Mouse (Mus musculus): ENCODE measurements at regions not wholly inside any gene's neighbourhood (a gene's known extent, or its start where the extent isn't known, plus 50 kb on each side); places are given as distances from the start of the nearest gene placed in this dataset.

DNA sequence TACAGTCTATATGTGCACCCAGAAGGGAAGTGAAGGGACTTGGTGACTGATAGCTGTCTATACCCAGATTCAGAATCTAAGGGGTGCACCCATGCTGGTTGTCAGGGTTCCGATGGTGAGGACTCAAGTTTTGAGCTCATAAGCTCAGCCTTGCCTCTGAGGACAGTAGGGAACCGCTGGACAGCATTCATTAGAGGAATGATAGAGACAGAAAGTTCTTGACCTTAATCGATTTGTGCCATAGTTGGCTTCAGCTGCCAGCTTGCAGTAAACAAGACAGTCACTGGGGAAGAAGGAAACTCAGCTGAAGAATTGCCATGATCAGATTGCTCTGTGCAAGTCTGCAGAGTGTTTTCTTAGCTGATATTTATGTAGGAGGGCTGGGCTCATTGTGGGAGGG, 96.0 kb downstream of the Dmrta2 start:
- Histone ChIP-seq H3K4me1 (ENCODE audit: control insufficient read depth in 1 of 2, insufficient read depth in 2 of 2, low read length in 2 of 2) (no peaks in the 10 kb centered on the region), H3K36me3 (ENCODE audit: control insufficient read depth in 1 of 2, insufficient read depth in 2 of 2, low read length in 2 of 2) (no peaks in the 10 kb centered on the region), H3K27me3 (ENCODE audit: control insufficient read depth in 1 of 2, insufficient read depth in 2 of 2, low read length in 2 of 2) (no peaks in the 10 kb centered on the region), H3K27ac (ENCODE audit: control insufficient read depth, low read depth, low read length) (no peak overlapping the region), H3K9ac (ENCODE audit: control insufficient read depth, low read depth, low read length, poor library complexity, severe bottlenecking) (no peak overlapping the region), H3K4me3 (ENCODE audit: control insufficient read depth in 1 of 2, insufficient read depth in 1 of 2, low read depth in 2 of 2, low read length in 2 of 2) (no peak overlapping the region), H3K79me2 (ENCODE audit: control insufficient read depth, insufficient read depth, low read length, poor library complexity) (no peaks in the 10 kb centered on the region), H3K9me3 (replicated peaks; ENCODE audit: insufficient read depth, low read length) (no peaks in the 10 kb centered on the region)
- TF ChIP-seq SIN3A (IDR thresholded peaks at IDR 0.05; ENCODE audit: low read length) = no peak
- no peak for TF ChIP-seq ZNF384 (IDR thresholded peaks at IDR 0.05; ENCODE audit: low read depth, low read length)
- no peak for TF ChIP-seq MYB (IDR thresholded peaks at IDR 0.05; ENCODE audit: low read depth, low read length)
- TF ChIP-seq CTCF (IDR thresholded peaks at IDR 0.05 in 2 of 3, conservative IDR thresholded peaks at IDR 0.05 in 1 of 3; ENCODE audit: control insufficient read depth in 1 of 3, insufficient read depth in 1 of 3, low read depth in 2 of 3, low read length in 3 of 3, poor library complexity in 1 of 3, severe bottlenecking in 1 of 3) = no peak
- no peak for TF ChIP-seq HCFC1 (IDR thresholded peaks at IDR 0.05; ENCODE audit: low read depth, low read length)
- no peak for TF ChIP-seq USF1 (IDR thresholded peaks at IDR 0.05; ENCODE audit: low read depth, low read length)
- no peak for TF ChIP-seq ETS1 (IDR thresholded peaks at IDR 0.05; ENCODE audit: low read depth, low read length)
- DNase-seq (ENCODE audit: low read depth, low spot score) = no peak

DNA sequence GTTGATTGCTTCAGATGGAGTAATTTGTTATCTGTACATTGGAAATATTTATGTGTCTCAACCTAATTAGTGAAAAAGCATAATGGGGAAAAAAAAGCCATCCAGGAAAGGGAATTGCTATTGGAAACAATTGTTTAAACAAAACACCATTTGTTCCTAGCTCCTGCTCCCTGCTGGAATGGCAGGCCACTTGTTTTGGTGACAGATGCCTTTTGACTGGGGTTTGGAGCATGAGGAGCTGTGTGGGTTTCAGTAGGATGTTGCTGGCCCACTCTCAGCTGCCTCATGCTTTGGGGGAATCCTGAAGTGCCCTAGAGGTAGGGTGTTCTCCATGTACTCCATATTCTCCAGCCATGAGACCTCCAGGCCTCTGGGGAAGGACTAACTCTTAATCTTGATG, 105.5 kb downstream of the Dmrta2 start:
- Histone ChIP-seq H3K4me1 (ENCODE audit: control insufficient read depth in 1 of 2, insufficient read depth in 2 of 2, low read length in 2 of 2) (no peaks in the 10 kb centered on the region), H3K27ac (ENCODE audit: control insufficient read depth, low read depth, low read length) (no peak overlapping the region), H3K36me3 (ENCODE audit: control insufficient read depth in 1 of 2, insufficient read depth in 2 of 2, low read length in 2 of 2) (no peaks in the 10 kb centered on the region), H3K9ac (ENCODE audit: control insufficient read depth, low read depth, low read length, poor library complexity, severe bottlenecking) (no peak overlapping the region), H3K4me3 (ENCODE audit: control insufficient read depth in 1 of 2, insufficient read depth in 1 of 2, low read depth in 2 of 2, low read length in 2 of 2) (no peak overlapping the region), H3K27me3 (ENCODE audit: control insufficient read depth in 1 of 2, insufficient read depth in 2 of 2, low read length in 2 of 2) (no peaks in the 10 kb centered on the region; a peak in 1 of 4 replicates), H3K79me2 (ENCODE audit: control insufficient read depth, insufficient read depth, low read length, poor library complexity) (no peaks in the 10 kb centered on the region), H3K9me3 (replicated peaks; ENCODE audit: insufficient read depth, low read length) (no peaks in the 10 kb centered on the region)
- TF ChIP-seq USF1 (IDR thresholded peaks at IDR 0.05; ENCODE audit: low read depth, low read length) (no peak), GATA1 (IDR thresholded peaks at IDR 0.05; ENCODE audit: low read depth, low read length) (no peak), MEF2A (IDR thresholded peaks at IDR 0.05; ENCODE audit: extremely low read depth, insufficient replicate concordance, low read depth, low read length, poor library complexity, severe bottlenecking) (no peak), ZNF384 (IDR thresholded peaks at IDR 0.05; ENCODE audit: low read depth, low read length) (no peak), MAFK (IDR thresholded peaks at IDR 0.05; ENCODE audit: borderline replicate concordance, low read depth, low read length) (no peak), SMC3 (IDR thresholded peaks at IDR 0.05; ENCODE audit: low read depth, low read length) (no peak), EP300 (IDR thresholded peaks at IDR 0.05; ENCODE audit: low read depth in 1 of 2, low read length in 2 of 2) (no peak), SIN3A (IDR thresholded peaks at IDR 0.05; ENCODE audit: low read length) (no peak), RAD21 (IDR thresholded peaks at IDR 0.05; ENCODE audit: low read depth, low read length) (no peak), MXI1 (IDR thresholded peaks at IDR 0.05; ENCODE audit: low read depth, low read length) (no peak), POLR2A (IDR thresholded peaks at IDR 0.05; ENCODE audit: control insufficient read depth in 1 of 2, insufficient read depth in 1 of 2, low read depth in 1 of 2, low read length in 2 of 2, poor library complexity in 1 of 2) (no peak), ETS1 (IDR thresholded peaks at IDR 0.05; ENCODE audit: low read depth, low read length) (no peak), UBTF (IDR thresholded peaks at IDR 0.05; ENCODE audit: borderline replicate concordance, insufficient read depth, low read depth, low read length) (no peak), MAX (IDR thresholded peaks at IDR 0.05; ENCODE audit: low read length) (no peak), NRF1 (IDR thresholded peaks at IDR 0.05; ENCODE audit: insufficient read depth, low read depth, low read length, poor library complexity, severe bottlenecking) (no peak), ZC3H11A (IDR thresholded peaks at IDR 0.05; ENCODE audit: low read depth, low read length) (no peak), MYB (IDR thresholded peaks at IDR 0.05; ENCODE audit: low read depth, low read length) (no peak)
- DNase-seq (ENCODE audit: low read depth, low spot score) = no peak

Data from MEL (cell line).